Mouse (Mus musculus) CH12.LX (cell line): ENCODE data around the gene Foxo4. TPM values are rescaled to one million over a fixed set of nuclear protein-coding genes. Genes with fewer than 3 reads are reported as not detected.
A peak's percentile ranks its signal among the peaks of the same experiment; 100 is the strongest.

ENCODE experiments used
- DNase-seq: peaks from one replicate; pipeline ENCODE4 v3.0.0-alpha.2; 2013; ENCODE audit errors: extremely low read depth
- H3K27ac ChIP-seq: 2 replicates; pipeline ENCODE4 v1.5.1; 2012; ENCODE audit warnings: low read depth, mild to moderate bottlenecking, control low read depth, moderate library complexity; ENCODE audit not compliant: insufficient read depth
- H3K27me3 ChIP-seq: replicated peaks from 2 replicates; pipeline ENCODE3; 2012; ENCODE audit warnings: inconsistent platforms
- H3K36me3 ChIP-seq, 2 experiments: replicated peaks in 1 of 2; 2 replicates each; pipeline versions ENCODE3 to v1.6.1; 2012; ENCODE audit warnings: inconsistent platforms in 1 of 2, low read length in 1 of 2, mild to moderate bottlenecking in 1 of 2, mixed read lengths in 1 of 2, moderate library complexity in 1 of 2; ENCODE audit not compliant: control insufficient read depth in 1 of 2, insufficient read depth in 1 of 2
- H3K4me1 ChIP-seq, 2 experiments: 2 replicates each; pipeline ENCODE4 v1.6.1; 2012; ENCODE audit warnings: inconsistent platforms in 1 of 2, moderate library complexity in 1 of 2; ENCODE audit not compliant: insufficient read depth in 2 of 2, control insufficient read depth in 1 of 2
- H3K4me2 ChIP-seq: 2 replicates; pipeline ENCODE4 v1.6.1; 2012; ENCODE audit warnings: low read depth, mild to moderate bottlenecking, control low read depth; ENCODE audit not compliant: poor library complexity, insufficient read depth, severe bottlenecking
- H3K4me3 ChIP-seq, 3 experiments: fragments of 150-350 bp in 1 of 3; sonication (generic) in 1 of 3; replicated peaks in 1 of 3; 2 replicates each; pipeline versions ENCODE3 to v1.5.1; 2011 to 2012; ENCODE audit warnings: low read depth in 2 of 3, low read length in 2 of 3, mild to moderate bottlenecking in 2 of 3, moderate library complexity in 2 of 3, control low read depth in 1 of 3, improper control_type of control experiment in 1 of 3, inconsistent platforms in 1 of 3, mixed read lengths in 1 of 3; ENCODE audit not compliant: poor library complexity in 1 of 3
- H3K79me2 ChIP-seq: replicated peaks from 2 replicates; pipeline ENCODE4 v1.6.1; 2012; ENCODE audit warnings: mild to moderate bottlenecking, moderate library complexity; ENCODE audit not compliant: control insufficient read depth, poor library complexity, insufficient read depth, severe bottlenecking; ENCODE audit errors: extremely low read depth
- H3K9ac ChIP-seq: 2 replicates; pipeline ENCODE4 v1.6.1; 2012; ENCODE audit warnings: low read depth, mild to moderate bottlenecking, control low read depth, moderate library complexity; ENCODE audit not compliant: insufficient read depth
- H3K9me3 ChIP-seq: replicated peaks from 2 replicates; pipeline ENCODE3; 2012; ENCODE audit warnings: low read length, inconsistent platforms, mixed read lengths
- BHLHE40 ChIP-seq: IDR thresholded peaks from 2 replicates; pipeline ENCODE4 v1.6.1; 2011; ENCODE audit warnings: mild to moderate bottlenecking, low read depth, low read length, improper control_type of control experiment
- CHD1 ChIP-seq: IDR thresholded peaks from 2 replicates; pipeline ENCODE4 v1.6.1; 2012; ENCODE audit warnings: low read depth, low read length, improper control_type of control experiment, inconsistent platforms
- CHD2 ChIP-seq: IDR thresholded peaks from 2 replicates; pipeline ENCODE4 v1.6.1; 2011; ENCODE audit warnings: low read length, improper control_type of control experiment
- CTCF ChIP-seq, 2 experiments: IDR thresholded peaks in 1 of 2; conservative IDR thresholded peaks in 1 of 2; 2 replicates each; pipeline ENCODE4 v1.5.1; 2011 to 2012; ENCODE audit warnings: low read depth in 2 of 2, low read length in 2 of 2, improper control_type of control experiment in 1 of 2, inconsistent platforms in 1 of 2, mild to moderate bottlenecking in 1 of 2, moderate library complexity in 1 of 2
- E2F4 ChIP-seq: IDR thresholded peaks from 2 replicates; pipeline ENCODE4 v1.6.1; 2011; ENCODE audit warnings: low read depth, low read length, improper control_type of control experiment; ENCODE audit not compliant: insufficient replicate concordance
- ELF1 ChIP-seq: IDR thresholded peaks from 2 replicates; pipeline ENCODE4 v1.6.1; 2014; ENCODE audit warnings: low read depth, mild to moderate bottlenecking, inconsistent platforms, low read length, improper control_type of control experiment
- EP300 ChIP-seq: IDR thresholded peaks from 2 replicates; pipeline ENCODE4 v1.6.1; 2011; ENCODE audit warnings: low read length, improper control_type of control experiment
- ETS1 ChIP-seq: conservative IDR thresholded peaks from 2 replicates; pipeline ENCODE4 v1.6.1; 2012; ENCODE audit warnings: low read depth, mild to moderate bottlenecking, inconsistent platforms, low read length, improper control_type of control experiment, moderate library complexity
- GABPA ChIP-seq: IDR thresholded peaks from 2 replicates; pipeline ENCODE4 v1.6.1; 2012; ENCODE audit warnings: low read depth, low read length, improper control_type of control experiment, inconsistent platforms; ENCODE audit not compliant: insufficient replicate concordance
- HCFC1 ChIP-seq: IDR thresholded peaks from 2 replicates; pipeline ENCODE4 v1.6.1; 2012; ENCODE audit warnings: low read depth, mild to moderate bottlenecking, inconsistent platforms, low read length, improper control_type of control experiment
- IRF4 ChIP-seq: IDR thresholded peaks from 2 replicates; pipeline ENCODE4 v1.6.1; 2014; ENCODE audit warnings: low read depth, mild to moderate bottlenecking, inconsistent platforms, low read length, improper control_type of control experiment
- JUN ChIP-seq: IDR thresholded peaks from 2 replicates; pipeline ENCODE4 v1.6.1; 2011; ENCODE audit warnings: low read depth, mild to moderate bottlenecking, low read length, improper control_type of control experiment, moderate library complexity; ENCODE audit not compliant: insufficient read depth
- JUND ChIP-seq: conservative IDR thresholded peaks from 2 replicates; pipeline ENCODE4 v1.6.1; 2011; ENCODE audit warnings: low read depth, low read length, improper control_type of control experiment
- KAT2A ChIP-seq: IDR thresholded peaks from 2 replicates; pipeline ENCODE4 v1.6.1; 2012; ENCODE audit warnings: low read length, improper control_type of control experiment, inconsistent platforms; ENCODE audit not compliant: insufficient replicate concordance
- MAFK ChIP-seq: IDR thresholded peaks from 2 replicates; pipeline ENCODE4 v1.6.1; 2011; ENCODE audit warnings: low read length, improper control_type of control experiment; ENCODE audit not compliant: insufficient replicate concordance
- MAX ChIP-seq: IDR thresholded peaks from 2 replicates; pipeline ENCODE4 v1.6.1; 2011; ENCODE audit warnings: low read length, improper control_type of control experiment
- MAZ ChIP-seq: IDR thresholded peaks from 2 replicates; pipeline ENCODE4 v1.6.1; 2012; ENCODE audit warnings: low read depth, mild to moderate bottlenecking, inconsistent platforms, low read length, improper control_type of control experiment, moderate library complexity
- MEF2A ChIP-seq: IDR thresholded peaks from 2 replicates; pipeline ENCODE4 v1.6.1; 2014; ENCODE audit warnings: low read depth, mild to moderate bottlenecking, inconsistent platforms, low read length, improper control_type of control experiment, borderline replicate concordance
- MXI1 ChIP-seq: IDR thresholded peaks from 2 replicates; pipeline ENCODE4 v1.6.1; 2011; ENCODE audit warnings: mild to moderate bottlenecking, low read depth, low read length, improper control_type of control experiment
- MYC ChIP-seq: IDR thresholded peaks from 2 replicates; pipeline ENCODE4 v1.6.1; 2011; ENCODE audit warnings: low read depth, mild to moderate bottlenecking, improper control_type of control experiment, low read length
- NELFE ChIP-seq: IDR thresholded peaks from 2 replicates; pipeline ENCODE4 v1.6.1; 2011; ENCODE audit warnings: low read depth, low read length, improper control_type of control experiment
- NRF1 ChIP-seq: IDR thresholded peaks from 2 replicates; pipeline ENCODE4 v1.6.1; 2014; ENCODE audit warnings: low read depth, mild to moderate bottlenecking, inconsistent platforms, low read length, improper control_type of control experiment, moderate library complexity
- PAX5 ChIP-seq: IDR thresholded peaks from 2 replicates; pipeline ENCODE4 v1.6.1; 2012; ENCODE audit warnings: low read length, inconsistent platforms, mixed read lengths
- POLR2A ChIP-seq: IDR thresholded peaks from 2 replicates; pipeline ENCODE4 v1.6.1; 2011; ENCODE audit warnings: low read depth, mild to moderate bottlenecking, improper control_type of control experiment, low read length
- POLR2AphosphoS2 ChIP-seq: IDR thresholded peaks from 2 replicates; pipeline ENCODE4 v1.6.1; 2011; ENCODE audit warnings: low read depth, low read length, improper control_type of control experiment
- RAD21 ChIP-seq: IDR thresholded peaks from 2 replicates; pipeline ENCODE4 v1.6.1; 2011; ENCODE audit warnings: low read depth, mild to moderate bottlenecking, low read length, improper control_type of control experiment, moderate library complexity
- RCOR1 ChIP-seq: conservative IDR thresholded peaks from 2 replicates; pipeline ENCODE4 v1.6.1; 2012; ENCODE audit warnings: low read depth, mild to moderate bottlenecking, inconsistent platforms, low read length, improper control_type of control experiment
- SIN3A ChIP-seq: IDR thresholded peaks from 2 replicates; pipeline ENCODE4 v1.6.1; 2012; ENCODE audit warnings: low read length, improper control_type of control experiment, inconsistent platforms
- SMC3 ChIP-seq: IDR thresholded peaks from 2 replicates; pipeline ENCODE4 v1.6.1; 2011; ENCODE audit warnings: low read depth, low read length, improper control_type of control experiment
- TBP ChIP-seq: conservative IDR thresholded peaks from 2 replicates; pipeline ENCODE4 v1.6.1; 2011; ENCODE audit warnings: low read depth, low read length, improper control_type of control experiment
- TCF12 ChIP-seq: IDR thresholded peaks from 2 replicates; pipeline ENCODE4 v1.6.1; 2014; ENCODE audit warnings: low read depth, mild to moderate bottlenecking, inconsistent platforms, low read length, improper control_type of control experiment
- UBTF ChIP-seq: IDR thresholded peaks from 2 replicates; pipeline ENCODE4 v1.6.1; 2012; ENCODE audit warnings: low read depth, mild to moderate bottlenecking, inconsistent platforms, low read length, improper control_type of control experiment, moderate library complexity
- USF1 ChIP-seq: IDR thresholded peaks from 2 replicates; pipeline ENCODE4 v1.6.1; 2014; ENCODE audit warnings: low read depth, mild to moderate bottlenecking, inconsistent platforms, low read length, improper control_type of control experiment
- USF2 ChIP-seq: conservative IDR thresholded peaks from 2 replicates; pipeline ENCODE4 v1.6.1; 2011; ENCODE audit warnings: low read depth, low read length, improper control_type of control experiment
- ZC3H11A ChIP-seq: IDR thresholded peaks from 2 replicates; pipeline ENCODE4 v1.6.1; 2012; ENCODE audit warnings: low read depth, mild to moderate bottlenecking, inconsistent platforms, low read length, improper control_type of control experiment
- ZKSCAN1 ChIP-seq: IDR thresholded peaks from 2 replicates; pipeline ENCODE4 v1.6.1; 2012; ENCODE audit warnings: low read depth, inconsistent platforms, low read length, improper control_type of control experiment, borderline replicate concordance
- ZMIZ1 ChIP-seq: IDR thresholded peaks from 2 replicates; pipeline ENCODE4 v1.6.1; 2012; ENCODE audit warnings: low read depth, mild to moderate bottlenecking, inconsistent platforms, low read length, improper control_type of control experiment
- ZNF384 ChIP-seq: IDR thresholded peaks from 2 replicates; pipeline ENCODE4 v1.6.1; 2012; ENCODE audit warnings: low read depth, low read length, improper control_type of control experiment, inconsistent platforms
- dilution Hi-C: fragments of 300-500 bp; cut with MboI; formaldehyde crosslinking; loops from 2 replicates; pipeline ENCODE4 v1.14.3; 2020; ENCODE audit warnings: low sequenced_read_pairs; ENCODE audit not compliant: extremely low pct_unique_long_range_greater_than_20kb, extremely low pct_ligation_motif_present
- in situ Hi-C: fragments of 300-500 bp; cut with MboI; formaldehyde crosslinking; loops from 3 replicates; pipeline ENCODE4 v1.14.3; 2019; ENCODE audit warnings: low sequenced_read_pairs, low pct_ligation_motif_present, low pct_unique_long_range_greater_than_20kb, mixed read lengths
- polyA plus RNA-seq: library from polyadenylated mRNA; unstranded; fragments of >175 nt; gene quantifications from 2 replicates; pipeline ENCODE4 v1.2.1, GENCODE M21; 2012; ENCODE audit warnings: low read depth; ENCODE audit not compliant: insufficient read length
- total RNA-seq, 2 experiments: library from RNA; depleted of rRNA; stranded (reverse); fragments of 300-350 nt in 1 of 2; fragments of >200 nt in 1 of 2; gene quantifications; 2 replicates each; pipeline ENCODE4 v1.2.3; 2012 to 2014

Foxo4 gene
- total and polyA plus RNA-seq, 3 experiments: 8.2 to 10.5 (median 9.0) TPM

- dilution Hi-C loops: no loop called here
Observed at GRCm38 (mm10) chrX:101221834-101222795, 32.2 kb upstream of the Foxo4 start, which contains the start of gene Snx12. Gene Snx12, minus strand, starts transcription at chrX:101222563.

GRCm38 (mm10) chrX:101222796-101223162, 31.5 kb upstream of the Foxo4 start:
- no peaks in the 10 kb centered on the region for H3K27me3 ChIP-seq

More at GRCm38 (mm10) chrX:101221834-101222795, 32.2 kb upstream of the Foxo4 start, which contains the start of gene Snx12:
- no peaks in the 10 kb centered on the region for H3K9me3 ChIP-seq
- peaks cover 0 to 3% of the 10 kb centered on the region in 2 experiments; a peak in 2 of 4 replicates for H3K4me1 ChIP-seq
- H3K4me3 ChIP-seq: peak within 1 kb of the TSS; percentile 63 to 75 (median 66)
- peaks cover 0 to 5% of the 10 kb centered on the region in 2 experiments for H3K36me3 ChIP-seq
- no peaks in the 10 kb centered on the region for H3K27me3 ChIP-seq
- H3K79me2 ChIP-seq: peaks cover 12% of the 10 kb centered on the region; the same call in 1 of the 2 replicates
- peak within 1 kb of the TSS; percentile 12 for H3K27ac ChIP-seq
- H3K4me2 ChIP-seq: peak within 1 kb of the TSS; percentile 89
- in situ Hi-C loops: no loop called here
- peak; percentile 90 for DNase-seq
- no peak for TF ChIP-seq CHD1
- peak; percentile 85; the same call in 1 of the 2 replicates for TF ChIP-seq SIN3A
- no peak for TF ChIP-seq RAD21
- peak; percentile 86; the same call in 1 of the 2 replicates for TF ChIP-seq ZKSCAN1
- TF ChIP-seq NRF1: peak; percentile 94
- TF ChIP-seq JUND: no peak
- TF ChIP-seq MAX: no peak
- peak; percentile 70 for TF ChIP-seq POLR2A
- TF ChIP-seq KAT2A: peak; percentile 81; the same call in 1 of the 2 replicates
- TF ChIP-seq TCF12: peak; percentile 86
- no peak; the same call in 1 of the 2 replicates for TF ChIP-seq E2F4
- TF ChIP-seq TBP: peak; percentile 90
- peak; percentile 89 for TF ChIP-seq ELF1
- no peak for TF ChIP-seq EP300
- peak; percentile 67 for TF ChIP-seq MXI1
- no peak for TF ChIP-seq SMC3
- TF ChIP-seq USF2: no peak
- TF ChIP-seq CTCF (conservative IDR thresholded peaks at IDR 0.05 in 1 of 2, IDR thresholded peaks at IDR 0.05 in 1 of 2; ENCODE audit: low read depth in 2 of 2, low read length in 2 of 2): no peak
- no peak for TF ChIP-seq USF1
- no peak for TF ChIP-seq ZC3H11A
- no peak for TF ChIP-seq ZMIZ1
- no peak for TF ChIP-seq UBTF
- no peak for TF ChIP-seq CHD2
- peak; percentile 60; the same call in 1 of the 2 replicates for TF ChIP-seq POLR2AphosphoS2
- peak; percentile 86 for TF ChIP-seq NELFE
- TF ChIP-seq ZNF384: no peak
- no peak for TF ChIP-seq MAFK
- TF ChIP-seq MAZ: peak; percentile 88
- peak; percentile 76 for TF ChIP-seq MYC
- TF ChIP-seq ETS1: no peak
- TF ChIP-seq IRF4: peak; percentile 79
- TF ChIP-seq HCFC1: peak; percentile 96
- no peak for TF ChIP-seq JUN
- TF ChIP-seq GABPA: no peak
- peak; percentile 35; the same call in 1 of the 2 replicates for TF ChIP-seq BHLHE40
- no peak for TF ChIP-seq RCOR1
- TF ChIP-seq MEF2A: peak; percentile 60; the same call in 1 of the 2 replicates
- TF ChIP-seq PAX5: no peak
- peak within 1 kb of the TSS; percentile 72 for H3K9ac ChIP-seq

More at GRCm38 (mm10) chrX:101222796-101223162, 31.5 kb upstream of the Foxo4 start:
- peak overlapping the region; percentile 35 to 38 (median 38) for H3K4me3 ChIP-seq
- dilution Hi-C loops: no loop called here
- peaks cover 12% of the 10 kb centered on the region; the same call in 1 of the 2 replicates for H3K79me2 ChIP-seq
- no peak for DNase-seq
- in situ Hi-C loops: no loop called here
- H3K36me3 ChIP-seq: peaks cover 0 to 5% of the 10 kb centered on the region in 2 experiments
- no peak overlapping the region for H3K27ac ChIP-seq
- H3K4me1 ChIP-seq: peaks cover 0 to 3% of the 10 kb centered on the region in 2 experiments; a peak in 2 of 4 replicates
- no peaks in the 10 kb centered on the region for H3K9me3 ChIP-seq
- TF ChIP-seq ZMIZ1: no peak; the same call in 1 of the 2 replicates
- TF ChIP-seq SIN3A: peak; percentile 62
- H3K4me2 ChIP-seq: peak overlapping the region; percentile 50; the same call in 1 of the 2 replicates
- H3K9ac ChIP-seq: peak overlapping the region; percentile 56; the same call in 1 of the 2 replicates
